Mouse (Mus musculus): Measurements from ENCODE around the gene Tgm4. TPM values are rescaled to one million over a fixed set of nuclear protein-coding genes. Genes with fewer than 3 reads are reported as not detected.

Gene Tgm4
- total and polyA plus RNA-seq, 3 experiments = 0.26 to 0.52 (median 0.45) TPM

GRCm38 (mm10) chr9:123107186-123107585, 72.7 kb downstream of the Tgm4 start:
- no peak for DNase-seq

GRCm38 (mm10) chr9:123109188-123109587, 74.7 kb downstream of the Tgm4 start:
- no peak for DNase-seq

DNA sequence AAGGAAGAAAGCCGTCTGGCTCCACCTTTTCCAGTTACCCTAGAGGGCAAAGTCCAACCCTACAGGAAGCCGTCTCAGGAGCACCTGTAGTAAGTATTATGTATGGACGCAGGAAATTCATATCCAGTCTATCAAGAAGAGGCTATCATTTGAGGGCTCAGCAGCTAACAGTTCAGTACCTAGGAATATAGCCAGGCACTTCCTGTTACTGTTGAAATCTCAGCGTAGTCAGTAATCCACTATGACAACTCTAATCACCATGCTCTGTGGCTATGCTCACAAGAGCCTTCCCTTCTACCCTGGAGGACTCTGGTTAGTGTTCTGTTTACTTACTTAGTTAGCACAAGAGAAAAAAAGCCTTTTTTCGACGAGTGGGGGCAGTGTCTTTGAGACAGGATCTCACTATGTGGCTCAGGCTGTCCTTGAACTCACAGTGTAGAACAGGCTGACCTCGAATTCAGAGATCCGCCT, 77.3 kb downstream of the Tgm4 start:
- peak; percentile 28 for DNase-seq

- peak; percentile 93 for DNase-seq
Observed at GRCm38 (mm10) chr9:123112805-123113521, 78.4 kb downstream of the Tgm4 start, which contains the start of the genes Zdhhc3 and Exosc7. Gene Zdhhc3, minus strand, starts transcription at chr9:123113205. Gene Exosc7, plus strand, starts transcription at chr9:123113215.

DNA sequence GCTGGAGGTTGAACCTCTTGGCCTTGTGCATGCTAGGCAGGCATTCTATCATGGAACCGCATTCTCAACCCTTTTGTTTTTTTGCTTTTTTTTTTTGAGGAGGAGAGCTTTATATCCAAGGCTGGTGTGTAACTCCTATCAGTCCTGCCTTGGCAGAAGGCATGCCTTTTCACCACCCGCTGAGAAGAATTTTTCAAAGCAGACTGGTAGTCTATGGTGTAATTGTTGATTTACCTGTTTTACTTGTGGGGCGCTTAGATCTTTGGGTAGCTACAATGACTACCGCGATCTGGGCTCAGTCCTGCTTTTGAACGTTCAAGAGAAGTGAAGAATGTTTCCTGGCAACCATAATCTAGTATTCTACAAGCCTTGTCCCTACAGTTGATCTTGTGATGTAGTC, 79.4 kb downstream of the Tgm4 start:
- no peak for DNase-seq

DNA sequence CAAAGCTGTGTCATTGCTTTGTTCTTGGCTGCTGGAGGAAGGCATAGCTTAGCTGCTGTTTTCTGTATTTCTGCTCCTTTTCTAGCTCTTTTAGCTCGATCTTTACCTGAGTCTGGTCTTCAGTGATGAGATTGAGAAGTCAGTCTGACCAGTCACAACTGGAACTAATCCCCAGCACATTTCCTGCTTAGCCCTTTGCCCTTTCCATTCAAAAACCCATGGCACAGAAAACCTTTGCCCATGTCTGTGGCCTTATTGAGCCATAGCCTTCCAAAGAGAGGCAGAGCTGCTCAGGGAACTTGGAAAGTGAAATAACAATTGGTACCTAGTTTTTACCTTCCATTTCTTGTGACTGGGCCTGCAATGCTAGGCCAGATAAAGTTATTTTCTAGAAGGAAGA, 81.0 kb downstream of the Tgm4 start:
- DNase-seq = no peak

Other genes starting within 250 kb of the Tgm4 start
- 10 to 100 TPM; 19.2 to 23.5 TPM for gene Tcaim, start 229.2 kb upstream of the Tgm4 start, total RNA-seq (2021)
- 3.8 and 5.0 TPM in 2 replicates for gene Tcaim, start 229.2 kb upstream of the Tgm4 start, polyA plus RNA-seq (2012; rRNA removed)
- not detected for gene Gm35549, start 190.7 kb upstream of the Tgm4 start, total RNA-seq (2021)
- gene Gm35549, start 190.7 kb upstream of the Tgm4 start, polyA plus RNA-seq (2012; rRNA removed) = not detected in 2 replicates
- 100 to 1,000 TPM in 1 of 2 experiments, 10 to 100 TPM in 1; 71.4 to 109 TPM for gene Zfp445, start 168.7 kb upstream of the Tgm4 start, total RNA-seq (2021)
- gene Zfp445, start 168.7 kb upstream of the Tgm4 start, polyA plus RNA-seq (2012; rRNA removed) = 15.5 and 30.5 TPM in 2 replicates
- gene Zkscan7, start 149.0 kb upstream of the Tgm4 start, total RNA-seq (2021) = 1 to 10 TPM; 5.6 to 6.5 TPM
- 2.0 and 4.0 TPM in 2 replicates for gene Zkscan7, start 149.0 kb upstream of the Tgm4 start, polyA plus RNA-seq (2012; rRNA removed)
- 1 to 10 TPM; 3.2 to 5.4 TPM for gene Zfp105, start 111.7 kb upstream of the Tgm4 start, total RNA-seq (2021)
- 0.15 and 0.75 TPM in 2 replicates for gene Zfp105, start 111.7 kb upstream of the Tgm4 start, polyA plus RNA-seq (2012; rRNA removed)
- 10 to 100 TPM; 18.8 to 22.3 TPM for gene 1110059G10Rik, start 83.7 kb upstream of the Tgm4 start, total RNA-seq (2021)
- 1.1 and 1.6 TPM in 2 replicates for gene 1110059G10Rik, start 83.7 kb upstream of the Tgm4 start, polyA plus RNA-seq (2012; rRNA removed)
- gene Kif15, start 83.7 kb upstream of the Tgm4 start, total RNA-seq (2021) = 1 to 10 TPM; 1.2 to 1.3 TPM
- gene Kif15, start 83.7 kb upstream of the Tgm4 start, polyA plus RNA-seq (2012; rRNA removed) = 0.30 TPM in 1 of 2 replicates, not detected in the other
- gene Tmem42, start 13.4 kb upstream of the Tgm4 start, total RNA-seq (2021) = 10 to 100 TPM; 16.1 to 17.9 TPM
- 34.4 and 39.2 TPM in 2 replicates for gene Tmem42, start 13.4 kb upstream of the Tgm4 start, polyA plus RNA-seq (2012; rRNA removed)
- gene Zdhhc3, start 78.5 kb downstream of the Tgm4 start, total RNA-seq (2021) = 10 to 100 TPM; 62.8 to 83.5 TPM
- 221 and 236 TPM in 2 replicates for gene Zdhhc3, start 78.5 kb downstream of the Tgm4 start, polyA plus RNA-seq (2012; rRNA removed)
- 10 to 100 TPM; 29.6 to 39.3 TPM for gene Exosc7, start 78.5 kb downstream of the Tgm4 start, total RNA-seq (2021)
- gene Exosc7, start 78.5 kb downstream of the Tgm4 start, polyA plus RNA-seq (2012; rRNA removed) = 7.5 and 7.6 TPM in 2 replicates
- gene Clec3b, start 116.2 kb downstream of the Tgm4 start, total RNA-seq (2021) = 10 to 100 TPM; 27.6 to 47.5 TPM
- gene Clec3b, start 116.2 kb downstream of the Tgm4 start, polyA plus RNA-seq (2012; rRNA removed) = 34.0 and 58.3 TPM in 2 replicates
- under 1 TPM; 0.14 to 0.17 TPM for gene Cdcp1, start 181.3 kb downstream of the Tgm4 start, total RNA-seq (2021)
- gene Cdcp1, start 181.3 kb downstream of the Tgm4 start, polyA plus RNA-seq (2012; rRNA removed) = 0.06 and 0.08 TPM in 2 replicates
- gene Tmem158, start 226.0 kb downstream of the Tgm4 start, total RNA-seq (2021) = 10 to 100 TPM in 1 of 2 experiments, 1 to 10 TPM in 1; 4.5 to 11.0 TPM
- 42.7 and 50.3 TPM in 2 replicates for gene Tmem158, start 226.0 kb downstream of the Tgm4 start, polyA plus RNA-seq (2012; rRNA removed)